Mouse (Mus musculus) inflammation-experienced regulatory T-cells, adult 6 months (primary cell): Measurements from ENCODE around the gene Flrt1. TPM values are rescaled to one million over a fixed set of nuclear protein-coding genes. Genes with fewer than 3 reads are reported as not detected.

Experiments used
- ATAC-seq: one replicate; pipeline ENCODE4 v1.8.0; 2017
- polyA plus RNA-seq, 3 experiments: library from polyadenylated mRNA; unstranded; fragments of 100-300 nt; shearing (Covaris generic); gene quantifications; one replicate each; pipeline ENCODE4 v1.2.1; 2017

Flrt1 gene
- polyA plus RNA-seq, 3 experiments from 2014 or later, result 0.20 TPM; not detected in 2

DNA sequence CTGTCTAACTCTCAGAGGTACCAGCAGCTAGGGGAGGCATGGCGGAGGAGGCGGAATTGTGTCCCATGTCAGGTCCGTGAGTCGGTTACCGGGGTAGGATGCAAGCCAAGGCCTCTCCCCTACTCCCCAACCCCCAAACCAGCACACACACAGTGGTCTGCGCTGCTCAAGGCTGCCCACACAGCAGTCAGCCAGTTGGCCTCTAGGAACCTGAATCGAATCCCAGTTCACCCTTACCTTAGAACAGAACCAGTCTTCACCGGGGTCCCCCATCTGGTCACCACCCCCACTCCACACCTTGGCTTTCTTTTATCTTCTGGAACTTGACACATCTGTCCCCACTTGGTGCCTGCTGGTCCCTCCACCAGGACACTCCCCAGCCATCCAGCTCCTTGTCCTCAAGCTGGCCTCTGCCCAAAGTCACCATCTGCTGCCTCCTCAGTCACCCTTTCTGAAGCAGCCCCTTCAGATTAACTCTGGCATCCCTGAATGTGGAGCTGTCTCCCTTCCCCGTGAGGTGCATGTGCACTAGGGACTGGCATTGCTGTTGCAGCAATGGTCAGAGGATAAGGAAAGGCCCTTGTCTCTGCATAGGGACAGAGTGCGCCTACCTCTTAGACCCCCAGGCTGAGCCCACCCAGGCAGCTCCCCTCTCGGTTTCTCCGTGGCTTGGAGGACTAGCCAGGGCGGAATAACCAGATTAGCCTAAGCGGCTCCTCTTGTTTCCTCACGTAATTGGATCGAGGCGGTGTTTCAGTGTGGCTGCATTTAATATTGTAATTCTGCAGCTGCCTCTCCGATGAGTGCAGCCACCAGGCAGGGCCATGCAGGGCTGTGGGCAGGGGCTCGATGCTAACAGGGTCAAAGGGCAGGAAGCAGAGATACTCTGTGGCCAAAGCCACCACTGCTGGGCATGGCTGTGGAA lies 23.3 kb upstream of the Flrt1 start:
- ATAC-seq, result no peak

DNA sequence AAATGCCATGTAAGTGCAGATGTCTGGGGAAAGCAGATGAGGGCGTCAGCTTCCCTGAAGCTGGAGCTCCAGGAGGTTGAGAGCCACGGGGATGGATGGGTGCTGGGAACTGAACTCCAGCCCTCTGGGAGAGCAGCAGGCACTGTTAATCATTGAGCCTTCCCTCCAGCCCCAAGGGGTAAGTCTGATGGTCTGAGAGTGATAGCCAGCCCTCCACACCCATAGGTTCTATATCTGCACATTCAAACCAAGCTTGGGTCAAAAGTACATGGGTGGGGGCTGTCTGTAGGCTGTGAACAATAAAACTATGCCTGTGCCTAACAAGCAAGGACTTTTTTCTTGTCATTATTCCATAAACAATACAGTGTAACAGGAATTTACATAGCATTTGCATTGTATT lies 21.4 kb upstream of the Flrt1 start:
- no peak for ATAC-seq

DNA sequence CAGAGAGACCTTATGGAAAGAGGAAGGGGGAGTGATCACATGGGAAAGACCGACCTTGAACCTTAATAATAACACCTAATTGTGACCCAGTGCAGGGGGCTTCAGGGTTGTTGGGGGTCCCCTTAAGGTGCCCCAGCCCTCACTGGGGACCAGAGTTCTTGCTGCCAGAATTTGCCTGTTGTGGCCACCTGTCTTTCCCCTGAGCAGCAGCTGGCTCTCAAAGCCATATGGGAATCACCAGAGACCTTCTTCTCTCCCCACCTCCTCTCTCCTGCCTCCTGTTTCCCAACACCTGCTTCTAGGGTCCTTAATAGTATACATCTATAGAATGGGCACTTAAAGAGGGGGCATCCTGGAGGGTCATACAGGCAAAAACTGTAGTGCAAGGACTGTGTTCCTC lies 20.7 kb upstream of the Flrt1 start:
- ATAC-seq, result no peak

DNA sequence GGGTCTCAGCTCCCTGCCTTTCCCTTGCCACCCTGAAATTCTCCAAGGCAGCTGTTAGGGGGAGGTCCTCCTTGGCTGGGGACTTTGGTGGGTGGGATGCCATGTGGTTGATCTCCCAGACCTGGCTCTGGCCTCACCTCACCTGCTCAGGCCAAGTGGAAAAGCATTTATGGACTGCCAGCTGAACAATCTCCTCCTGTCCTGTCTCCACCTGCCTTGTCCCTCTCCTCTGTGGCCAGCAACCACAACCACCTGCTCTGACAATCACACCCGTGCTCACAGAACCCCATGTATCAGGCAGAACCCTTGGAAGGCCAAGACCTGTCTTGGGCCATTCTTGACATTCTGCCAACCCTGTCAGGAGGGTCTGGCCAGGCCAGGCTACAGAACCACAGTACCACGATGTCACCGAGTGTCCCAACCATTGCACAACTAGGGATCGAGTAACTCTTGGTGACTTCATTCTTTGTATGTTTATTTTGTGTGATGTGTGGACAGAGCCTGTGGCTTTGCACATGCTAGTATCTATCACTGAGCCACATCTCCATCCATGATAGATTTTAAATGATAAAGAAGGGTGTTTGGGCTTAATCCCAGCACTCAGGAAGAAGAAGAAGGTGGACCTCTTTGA lies 20.1 kb upstream of the Flrt1 start:
- no peak for ATAC-seq

DNA sequence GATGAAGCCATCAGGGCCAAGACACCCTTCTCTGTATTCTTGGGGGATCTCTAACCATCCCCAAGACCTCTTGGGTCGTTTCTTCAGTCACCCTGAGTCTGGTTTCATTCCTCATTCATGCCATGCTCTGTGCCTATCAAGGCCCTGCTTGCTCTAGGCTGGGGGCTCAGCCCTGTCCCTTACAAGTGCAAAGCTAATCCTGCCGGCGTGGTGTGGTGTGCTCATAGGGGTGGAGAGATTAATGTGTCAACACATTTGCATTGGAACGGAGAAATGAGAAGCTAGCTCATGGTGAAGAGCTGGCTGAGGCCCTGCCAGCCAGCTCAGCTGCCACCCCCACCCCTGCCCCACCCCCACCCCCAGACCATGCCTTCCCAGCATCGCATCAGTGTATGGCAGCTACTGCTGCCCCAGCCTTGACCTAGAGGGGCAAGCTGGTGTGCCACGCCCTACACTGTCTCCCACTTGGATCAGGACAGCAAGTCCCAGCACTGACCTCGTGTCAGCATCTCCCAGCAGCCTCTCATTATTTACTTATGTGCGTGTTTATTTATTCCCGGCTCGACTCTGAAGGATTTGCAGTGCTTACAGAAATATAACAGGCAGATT lies 17.3 kb upstream of the Flrt1 start:
- no peak for ATAC-seq

DNA sequence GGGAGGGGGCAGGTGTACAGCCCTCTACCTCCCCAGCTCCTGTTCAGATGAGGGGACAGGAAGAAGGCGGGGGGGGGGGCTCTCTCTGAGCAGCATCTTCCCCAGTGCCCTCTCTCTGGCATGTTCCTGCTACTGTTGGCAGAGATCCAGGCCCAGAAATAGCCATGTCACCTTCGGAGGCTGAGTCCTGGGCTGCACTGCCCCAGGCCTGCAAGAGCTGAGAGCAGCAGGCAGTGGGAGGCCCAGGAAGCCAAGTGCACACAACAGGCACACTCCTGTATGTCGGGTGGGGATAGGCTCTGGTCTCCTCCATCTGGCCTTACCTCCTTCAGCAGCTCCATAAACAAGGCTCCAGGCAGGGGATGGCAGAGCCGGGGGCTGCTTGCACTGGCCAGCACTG lies 16.7 kb upstream of the Flrt1 start:
- ATAC-seq, result no peak

DNA sequence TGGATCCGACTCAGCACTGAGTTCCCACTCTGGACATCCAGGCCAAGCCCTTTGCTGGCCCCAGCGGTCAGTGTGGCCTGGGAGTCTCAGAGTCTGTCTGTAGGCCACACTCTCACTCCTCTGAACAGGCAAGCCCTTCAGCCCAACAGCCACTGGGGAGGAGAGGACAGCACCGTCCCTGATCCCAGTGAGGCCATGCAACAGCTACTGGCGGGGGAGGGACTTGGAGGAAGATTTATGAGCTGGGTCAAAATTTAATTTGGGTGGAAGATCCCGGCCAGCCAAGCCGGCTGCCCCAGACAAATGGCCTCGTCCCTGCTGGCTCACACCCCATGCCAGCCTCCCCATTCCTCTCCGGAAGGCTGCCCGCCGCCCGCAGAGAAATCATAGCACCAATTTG lies 15.7 kb upstream of the Flrt1 start:
- no peak for ATAC-seq

DNA sequence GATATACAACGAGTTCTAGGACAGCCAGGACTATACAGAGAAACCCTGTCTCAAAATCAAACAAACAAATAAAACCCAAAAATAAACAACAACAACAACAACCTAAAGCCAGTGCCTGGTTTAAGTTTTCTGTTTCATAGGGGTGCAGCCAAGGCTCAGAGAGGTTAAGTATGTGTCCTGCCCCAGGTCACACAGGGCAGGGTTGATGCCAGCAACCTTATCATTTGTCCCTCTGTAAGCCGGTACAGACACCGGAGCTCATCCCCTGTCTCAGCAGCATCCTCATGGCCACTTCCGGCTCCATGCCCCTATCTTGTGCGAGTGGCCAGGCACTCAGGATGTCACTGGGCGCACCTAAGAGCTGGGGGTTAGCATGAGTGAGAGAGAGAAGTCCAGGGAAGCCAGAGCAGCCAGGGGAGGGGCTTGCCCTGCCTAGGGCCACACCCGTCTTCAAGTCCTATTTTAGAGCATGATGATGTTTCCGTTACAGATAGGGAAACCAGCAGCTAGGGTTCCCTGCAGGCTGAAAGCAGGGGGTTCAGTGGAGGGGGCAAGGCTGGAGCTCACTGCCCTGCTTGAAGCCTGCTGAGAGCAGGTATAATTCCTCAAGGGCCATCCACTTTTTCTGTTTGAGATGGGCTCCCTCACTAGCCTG lies 12.3 kb upstream of the Flrt1 start:
- ATAC-seq, result no peak

DNA sequence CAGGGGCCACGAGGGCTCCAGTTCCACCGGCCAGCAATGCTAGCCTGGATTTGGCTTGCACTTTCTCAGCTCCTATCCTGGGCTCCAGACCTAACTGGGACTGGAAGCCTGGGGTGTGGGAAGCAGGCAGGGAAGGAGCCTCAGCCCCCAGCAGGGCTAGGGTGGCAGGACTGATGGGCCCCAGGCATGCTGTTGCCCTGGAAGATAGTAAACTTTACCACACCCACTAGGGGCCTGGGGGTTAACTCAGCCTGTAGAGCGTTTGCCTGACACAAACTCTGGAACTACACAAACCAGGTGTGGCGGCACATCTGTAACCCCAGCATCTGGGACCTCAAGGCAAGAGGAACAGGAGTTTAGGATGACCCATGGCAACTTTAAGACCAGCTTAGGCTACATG lies 11.6 kb upstream of the Flrt1 start:
- ATAC-seq, result no peak

DNA sequence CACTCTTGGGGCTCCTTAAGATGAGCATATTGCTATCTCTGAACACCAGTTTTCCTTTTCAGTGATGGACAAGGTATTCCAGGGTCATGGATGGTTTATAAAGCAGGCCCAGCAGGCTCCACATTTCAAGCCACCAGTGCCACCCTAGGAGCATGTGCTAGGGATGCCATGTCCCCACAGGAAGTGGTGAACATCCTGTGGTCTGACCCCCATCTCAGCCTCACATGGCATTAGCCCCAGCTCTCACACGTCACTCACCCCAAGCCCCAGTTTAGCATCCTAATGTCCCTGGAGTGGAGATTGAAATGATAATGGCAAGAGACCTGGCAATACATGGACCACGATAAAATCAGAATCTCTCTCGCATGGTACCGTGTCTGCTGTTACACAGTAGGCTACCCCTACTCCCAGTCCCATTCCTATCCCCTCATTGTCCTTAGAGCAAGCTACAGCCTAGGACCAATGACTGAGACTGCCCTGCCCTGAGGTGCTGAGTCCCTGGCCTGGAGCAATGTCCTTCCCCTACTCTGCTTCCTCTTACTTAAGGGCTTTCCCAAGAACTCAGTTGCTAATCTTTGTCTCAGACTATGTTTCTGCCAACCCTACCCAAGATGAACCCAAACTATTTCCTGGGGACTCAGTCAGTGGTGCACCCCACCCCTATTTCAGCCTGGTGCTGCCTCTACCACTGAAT lies 10.7 kb upstream of the Flrt1 start:
- no peak for ATAC-seq

DNA sequence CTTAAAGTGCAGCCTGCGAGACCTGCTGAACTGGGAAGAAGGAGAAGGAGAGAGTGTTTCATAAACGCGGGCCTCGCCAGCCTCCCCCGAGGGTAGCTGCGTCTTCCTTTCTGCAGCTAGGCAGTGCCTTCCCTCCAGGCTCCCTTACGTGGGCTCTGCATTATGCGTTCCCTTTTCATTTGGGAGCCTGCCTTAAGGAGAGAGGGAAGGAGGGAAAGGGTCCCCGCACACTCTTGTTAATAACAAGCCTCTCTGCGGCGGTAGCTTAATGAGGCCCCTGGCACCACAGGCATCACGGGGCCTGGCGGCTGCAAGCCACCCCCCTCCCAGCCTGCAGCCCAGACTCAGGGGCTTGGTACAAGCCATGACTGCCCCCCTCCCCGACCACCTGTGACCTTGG lies 8.0 kb upstream of the Flrt1 start:
- ATAC-seq, result no peak

DNA sequence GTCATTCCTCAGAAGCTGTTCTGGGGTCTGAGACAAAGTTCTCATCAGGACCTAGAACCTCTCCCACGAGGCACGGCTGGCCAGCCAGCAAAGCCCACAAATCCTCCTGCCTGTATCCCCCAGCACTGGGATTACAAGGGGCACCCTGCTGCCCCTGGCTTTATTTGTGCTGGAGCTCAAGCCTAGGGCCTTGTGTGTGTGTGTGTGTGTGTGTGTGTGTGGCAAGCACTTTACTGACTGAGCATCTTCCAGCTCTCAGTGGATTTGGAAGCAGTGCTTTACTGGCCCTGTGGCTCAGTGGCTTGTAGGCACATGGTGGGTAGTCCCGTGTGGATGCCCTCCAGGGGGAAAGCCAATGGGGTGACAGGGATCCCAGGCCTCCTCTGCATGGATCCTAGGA lies 7.1 kb upstream of the Flrt1 start:
- no peak for ATAC-seq

DNA sequence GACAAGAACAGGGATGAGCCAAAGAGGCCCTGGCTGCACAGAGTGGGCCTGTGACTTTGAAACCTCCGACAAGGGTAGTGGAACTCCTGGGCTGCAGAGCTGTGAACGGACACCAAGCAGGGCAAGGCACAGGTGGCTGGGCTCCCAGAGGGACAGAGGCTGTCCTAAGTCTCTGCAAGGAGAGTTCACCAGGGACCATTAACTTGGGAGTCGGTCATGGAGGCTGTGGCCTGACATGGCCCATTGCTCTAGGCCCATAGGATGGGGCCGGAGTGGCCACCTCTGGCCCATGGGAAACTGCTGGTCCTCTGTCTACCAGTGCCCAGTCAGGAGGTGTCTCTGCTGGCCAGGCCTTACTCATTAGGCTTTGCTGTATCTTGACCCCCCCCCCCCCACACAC lies 6.2 kb upstream of the Flrt1 start:
- no peak for ATAC-seq

DNA sequence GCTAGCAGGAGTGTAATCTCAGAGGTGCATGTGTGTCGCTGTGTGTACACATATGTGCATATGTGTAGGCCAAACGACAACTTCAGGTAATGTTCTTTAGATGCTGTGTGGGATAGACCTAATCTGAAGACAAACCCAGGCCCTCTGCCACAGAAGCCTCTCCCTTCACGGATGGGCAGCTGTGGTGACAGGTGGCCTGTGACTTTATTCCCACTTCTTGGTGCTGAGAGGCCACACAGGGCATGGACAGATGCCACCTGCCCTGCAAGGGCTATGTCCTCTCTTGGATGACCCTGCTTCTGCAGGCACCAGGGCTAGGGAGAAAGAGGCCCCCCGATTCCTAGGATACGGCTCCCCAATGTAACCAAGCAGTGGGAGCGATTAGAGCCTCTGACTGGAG lies 5.8 kb upstream of the Flrt1 start:
- ATAC-seq, result no peak

DNA sequence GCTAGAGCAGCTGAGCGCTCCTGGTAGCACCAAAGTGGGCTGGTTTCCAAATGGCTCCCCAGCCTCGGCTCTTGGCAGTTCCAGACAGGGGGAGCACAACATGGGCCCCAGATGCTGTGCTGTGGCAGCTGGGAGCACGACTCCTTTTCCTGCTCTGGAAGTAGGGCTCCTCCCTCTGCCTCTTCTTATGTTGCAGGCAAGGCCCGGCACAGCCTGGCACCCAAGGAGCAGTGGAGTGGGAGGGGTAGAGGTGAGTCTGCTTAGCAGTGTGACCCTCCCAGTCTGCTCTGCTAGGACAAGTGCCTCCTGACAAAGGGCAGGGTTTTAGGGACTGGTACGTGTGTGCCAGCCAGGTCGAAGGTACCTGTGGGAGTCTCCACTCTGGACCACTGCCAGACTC lies 5.3 kb upstream of the Flrt1 start:
- no peak for ATAC-seq

DNA sequence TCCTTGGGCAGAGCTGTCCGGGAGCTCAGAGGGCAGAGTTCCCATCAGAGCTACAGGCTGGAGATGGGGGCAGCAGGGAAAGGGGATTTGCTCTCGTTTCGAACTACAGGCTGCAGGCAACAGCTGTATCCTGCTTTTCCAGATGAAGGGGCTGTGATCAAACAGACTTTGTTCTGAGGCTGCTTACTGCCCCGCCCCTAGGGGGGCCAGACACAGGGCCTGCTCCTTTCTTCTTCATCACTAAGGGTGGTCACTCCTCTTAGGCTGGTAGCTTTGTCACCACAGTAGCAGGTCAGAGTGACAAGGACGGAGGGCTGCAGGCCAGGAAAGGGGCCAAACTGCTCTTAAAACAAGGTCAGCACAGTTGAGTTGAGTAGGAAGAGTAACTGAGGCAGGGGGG lies 4.6 kb upstream of the Flrt1 start:
- ATAC-seq, result no peak

DNA sequence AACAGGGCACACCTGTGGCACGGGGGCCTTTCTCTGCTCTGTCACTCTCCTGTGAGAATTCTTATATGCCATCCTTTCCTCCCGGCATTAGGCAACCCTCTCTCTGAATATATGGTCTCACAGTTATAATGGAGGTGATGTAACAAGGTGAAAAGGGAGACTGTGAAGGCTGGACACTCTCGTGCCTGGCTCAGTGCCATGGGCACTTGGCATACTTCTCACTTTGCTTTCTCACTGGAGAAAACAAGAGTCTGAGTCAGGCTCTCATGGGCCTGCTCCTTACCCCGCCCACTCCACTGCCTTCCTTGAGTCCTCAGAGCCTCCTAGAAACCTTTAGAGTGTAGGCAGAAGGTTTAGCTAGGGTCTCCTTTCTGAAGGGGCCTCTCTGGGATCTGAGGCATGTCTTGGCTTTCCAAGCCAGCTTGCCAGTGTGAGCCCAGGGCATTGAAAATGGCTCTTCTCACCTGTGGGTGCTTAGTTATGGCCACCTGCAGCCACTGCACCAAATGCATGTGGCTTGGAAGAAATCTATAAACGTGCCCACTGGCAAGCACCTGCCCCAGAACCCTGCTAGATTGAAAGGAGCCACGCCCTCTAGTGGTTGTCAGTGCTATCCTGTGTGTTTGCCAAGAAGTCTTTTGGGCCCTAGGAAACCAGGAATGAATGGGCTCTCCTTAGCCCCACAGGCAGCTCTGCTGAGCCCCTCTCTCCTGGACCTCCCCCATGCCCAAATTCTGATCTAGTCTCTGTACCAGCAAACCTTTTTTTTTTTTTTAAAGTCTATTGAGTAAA lies 2.8 kb upstream of the Flrt1 start:
- ATAC-seq, result no peak

DNA sequence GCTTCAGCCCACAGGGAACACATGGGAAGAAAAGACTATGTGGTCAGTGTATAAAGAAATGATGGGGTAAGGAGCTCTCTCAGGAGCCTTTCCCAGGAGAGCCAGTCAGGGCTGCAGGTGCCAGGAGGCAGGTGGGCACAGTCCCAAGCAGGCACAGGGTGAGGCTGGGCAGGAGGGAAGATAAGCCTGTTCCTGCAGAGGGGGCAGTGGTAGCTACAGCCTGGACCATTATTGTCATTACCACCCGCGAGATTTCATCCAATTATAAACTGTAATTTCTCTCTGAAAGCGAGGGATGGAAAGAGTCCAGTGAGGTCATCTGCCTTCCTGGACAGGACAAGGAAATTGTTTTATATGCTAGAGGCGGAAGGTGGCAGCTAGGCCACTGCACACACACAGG lies 1.6 kb upstream of the Flrt1 start:
- ATAC-seq, result no peak

DNA sequence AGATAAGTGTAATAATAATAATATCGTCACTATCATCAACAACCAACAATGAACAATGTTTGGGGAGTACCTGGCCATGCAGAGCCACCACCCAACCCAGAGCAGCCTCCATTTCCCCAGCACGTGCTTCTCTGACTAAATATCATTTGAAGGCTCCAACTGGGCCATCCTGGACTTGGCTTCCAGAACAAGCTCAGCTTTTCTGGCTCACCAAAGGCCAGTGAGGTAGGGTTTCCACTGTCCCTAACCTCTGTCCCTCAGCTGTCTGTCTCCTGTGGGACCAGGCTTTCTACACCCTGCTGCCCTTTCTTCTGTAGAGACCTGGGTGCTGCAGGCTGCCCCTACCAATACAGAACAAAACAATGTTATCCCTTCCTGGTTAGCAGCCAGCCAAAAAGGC lies 1.0 kb upstream of the Flrt1 start:
- ATAC-seq, result no peak

DNA sequence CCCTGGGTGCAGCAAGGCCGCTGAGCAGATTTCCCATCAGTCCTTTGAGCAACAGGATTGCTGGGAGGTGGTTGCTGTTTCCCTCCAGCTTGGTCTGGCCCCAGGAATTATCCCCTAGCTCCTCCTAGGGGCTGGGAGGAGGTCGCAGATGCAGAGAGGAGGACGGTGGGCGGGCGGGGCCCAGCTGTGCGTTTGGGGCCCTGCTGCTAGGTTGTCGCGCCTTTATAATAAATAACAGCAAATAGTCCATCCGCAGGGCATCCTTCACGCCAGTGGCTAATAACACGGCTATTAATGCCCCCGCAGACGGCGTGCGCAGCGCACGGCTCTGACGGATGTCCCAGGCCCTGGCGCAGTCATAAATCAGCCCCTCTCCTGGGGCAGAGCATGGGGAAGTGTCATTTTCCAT lies 1.5 kb downstream of the Flrt1 start:
- no peak for ATAC-seq

DNA sequence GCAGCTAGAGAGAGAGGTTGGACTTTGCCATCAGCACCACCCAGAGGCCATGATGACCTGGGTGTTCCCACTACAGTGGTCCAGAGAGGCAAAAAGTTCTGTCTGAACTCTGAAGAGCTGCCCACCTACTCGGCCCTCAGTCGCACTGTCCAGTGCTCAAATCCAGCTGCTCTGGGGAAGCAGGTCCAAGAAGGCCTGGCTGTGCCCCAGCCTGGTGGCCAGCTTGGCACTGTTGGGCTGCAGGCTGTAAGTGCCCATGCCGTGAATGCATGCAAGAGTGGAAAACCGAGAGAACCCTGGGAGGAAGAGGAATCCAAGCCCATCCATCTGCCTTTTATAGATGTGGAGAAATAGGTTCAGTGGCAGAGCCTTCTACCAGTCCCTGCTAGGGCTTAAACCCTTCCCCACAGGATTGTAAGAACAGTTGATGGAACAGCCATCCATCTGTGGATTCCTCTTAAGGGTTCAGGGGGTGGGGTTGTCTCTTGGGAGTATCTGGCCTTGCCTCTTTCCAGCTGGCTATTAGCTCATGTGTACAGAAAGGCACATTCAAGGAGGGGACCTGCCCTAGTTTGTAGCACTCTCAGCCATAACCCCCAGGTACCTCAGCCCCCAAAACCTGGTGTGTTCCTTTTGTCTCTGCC lies 2.1 kb downstream of the Flrt1 start:
- no peak for ATAC-seq
